Mouse (Mus musculus) CH12.LX (cell line): ENCODE measurements around the gene Tiam1.

Experiments
- CTCF ChIP-seq, 2 experiments: IDR thresholded peaks in 1 of 2; conservative IDR thresholded peaks in 1 of 2; 2 replicates each; pipeline ENCODE4 v1.5.1; 2011 to 2012; ENCODE audit warnings: low read depth in 2 of 2, low read length in 2 of 2, improper control_type of control experiment in 1 of 2, inconsistent platforms in 1 of 2, mild to moderate bottlenecking in 1 of 2, moderate library complexity in 1 of 2
- EP300 ChIP-seq: IDR thresholded peaks from 2 replicates; pipeline ENCODE4 v1.6.1; 2011; ENCODE audit warnings: low read length, improper control_type of control experiment
- HCFC1 ChIP-seq: IDR thresholded peaks from 2 replicates; pipeline ENCODE4 v1.6.1; 2012; ENCODE audit warnings: low read depth, mild to moderate bottlenecking, inconsistent platforms, low read length, improper control_type of control experiment
- JUND ChIP-seq: conservative IDR thresholded peaks from 2 replicates; pipeline ENCODE4 v1.6.1; 2011; ENCODE audit warnings: low read depth, low read length, improper control_type of control experiment
- KAT2A ChIP-seq: IDR thresholded peaks from 2 replicates; pipeline ENCODE4 v1.6.1; 2012; ENCODE audit warnings: low read length, improper control_type of control experiment, inconsistent platforms; ENCODE audit not compliant: insufficient replicate concordance
- MAFK ChIP-seq: IDR thresholded peaks from 2 replicates; pipeline ENCODE4 v1.6.1; 2011; ENCODE audit warnings: low read length, improper control_type of control experiment; ENCODE audit not compliant: insufficient replicate concordance
- MAZ ChIP-seq: IDR thresholded peaks from 2 replicates; pipeline ENCODE4 v1.6.1; 2012; ENCODE audit warnings: low read depth, mild to moderate bottlenecking, inconsistent platforms, low read length, improper control_type of control experiment, moderate library complexity
- NELFE ChIP-seq: IDR thresholded peaks from 2 replicates; pipeline ENCODE4 v1.6.1; 2011; ENCODE audit warnings: low read depth, low read length, improper control_type of control experiment
- POLR2A ChIP-seq: IDR thresholded peaks from 2 replicates; pipeline ENCODE4 v1.6.1; 2011; ENCODE audit warnings: low read depth, mild to moderate bottlenecking, improper control_type of control experiment, low read length
- POLR2AphosphoS2 ChIP-seq: IDR thresholded peaks from 2 replicates; pipeline ENCODE4 v1.6.1; 2011; ENCODE audit warnings: low read depth, low read length, improper control_type of control experiment
- UBTF ChIP-seq: IDR thresholded peaks from 2 replicates; pipeline ENCODE4 v1.6.1; 2012; ENCODE audit warnings: low read depth, mild to moderate bottlenecking, inconsistent platforms, low read length, improper control_type of control experiment, moderate library complexity
- USF2 ChIP-seq: conservative IDR thresholded peaks from 2 replicates; pipeline ENCODE4 v1.6.1; 2011; ENCODE audit warnings: low read depth, low read length, improper control_type of control experiment
- ZMIZ1 ChIP-seq: IDR thresholded peaks from 2 replicates; pipeline ENCODE4 v1.6.1; 2012; ENCODE audit warnings: low read depth, mild to moderate bottlenecking, inconsistent platforms, low read length, improper control_type of control experiment

DNA sequence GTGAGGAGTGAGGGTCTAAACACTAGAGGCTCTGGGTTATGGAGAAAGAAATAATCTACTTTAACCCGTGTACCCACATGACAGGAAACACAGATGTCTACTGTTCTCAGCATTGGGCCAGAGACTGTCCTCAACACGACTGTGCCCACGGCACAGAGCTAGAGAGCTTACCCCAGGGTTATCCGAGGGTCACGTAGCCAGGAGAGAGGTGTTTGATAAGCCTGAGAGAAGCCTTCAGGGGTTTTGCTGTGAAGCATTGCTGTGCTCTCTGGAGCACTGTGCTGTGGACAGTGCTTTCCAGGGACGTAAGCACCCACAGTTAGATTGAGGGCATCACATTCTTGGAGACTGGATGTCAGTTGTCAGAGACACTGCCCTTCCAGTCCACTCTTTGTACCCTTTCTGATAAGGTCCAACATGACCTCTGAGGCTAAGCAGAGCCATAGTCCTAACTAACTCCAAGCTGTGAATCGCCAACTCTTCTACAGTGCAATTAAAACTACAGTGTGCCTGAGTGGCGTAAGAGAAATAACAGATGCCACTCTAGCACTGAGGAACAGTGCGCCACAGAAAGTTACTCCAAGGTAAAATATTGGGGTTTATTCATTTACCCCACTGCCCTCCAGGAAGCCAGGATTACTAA is 353.7 kb downstream of the Tiam1 start:
- TF ChIP-seq CTCF (conservative IDR thresholded peaks at IDR 0.05 in 1 of 2, IDR thresholded peaks at IDR 0.05 in 1 of 2; ENCODE audit: low read depth in 2 of 2, low read length in 2 of 2) (no peak), UBTF (no peak), MAZ (no peak), MAFK (no peak), ZMIZ1 (no peak), NELFE (no peak), POLR2A (no peak), EP300 (no peak), KAT2A (no peak), JUND (no peak), USF2 (no peak), HCFC1 (no peak), POLR2AphosphoS2 (no peak)
